Mouse (Mus musculus) kidney, postnatal 0 days (tissue): Measurements from ENCODE around the gene Wt1. TPM values are rescaled to one million over a fixed set of nuclear protein-coding genes. Genes with fewer than 3 reads are reported as not detected.
A peak's percentile ranks its signal among the peaks of the same experiment; 100 is the strongest.

Experiments used
- ATAC-seq: fragments of 200-750 bp; cut with Nextera tagmentation; replicated peaks from 2 replicates; pipeline ENCODE4 v1.8.0; 2017; ENCODE audit warnings: low read depth, moderate number of reproducible peaks, moderate TSS enrichment, moderate library complexity; ENCODE audit not compliant: low FRiP score
- DNase-seq: peaks from one replicate; pipeline ENCODE4 v3.0.0-alpha.2; 2016; ENCODE audit warnings: low spot score
- H3K27ac ChIP-seq: fragments of 300-500 bp; sonication (generic); 2 replicates; pipeline ENCODE4 v1.5.1; 2014; ENCODE audit warnings: mild to moderate bottlenecking
- H3K27me3 ChIP-seq: fragments of 300-500 bp; sonication (generic); 2 replicates; pipeline ENCODE4 v1.6.1; 2014; ENCODE audit warnings: low read length, mixed read lengths; ENCODE audit not compliant: insufficient read depth
- H3K36me3 ChIP-seq: fragments of 300-500 bp; sonication (generic); 2 replicates; pipeline ENCODE4 v1.6.1; 2014; ENCODE audit warnings: low read length, mixed read lengths; ENCODE audit not compliant: insufficient read depth
- H3K4me1 ChIP-seq: fragments of 300-500 bp; sonication (generic); replicated peaks from 2 replicates; pipeline ENCODE4 v1.6.1; 2014; ENCODE audit warnings: antibody characterized with exemption, low read length, mixed read lengths; ENCODE audit not compliant: insufficient read depth
- H3K4me2 ChIP-seq: fragments of 300-500 bp; sonication (generic); 2 replicates; pipeline ENCODE4 v1.6.1; 2014; ENCODE audit warnings: mild to moderate bottlenecking, low read length, moderate library complexity, mixed read lengths
- H3K4me3 ChIP-seq: fragments of 300-500 bp; sonication (generic); replicated peaks from 2 replicates; pipeline ENCODE4 v1.5.1; 2014; ENCODE audit warnings: low read depth, low read length
- H3K9ac ChIP-seq: fragments of 300-500 bp; sonication (generic); 2 replicates; pipeline ENCODE4 v1.6.1; 2014; ENCODE audit warnings: low read depth, low read length
- H3K9me3 ChIP-seq: fragments of 300-500 bp; sonication (generic); replicated peaks from 2 replicates; pipeline ENCODE4 v1.6.1; 2016; ENCODE audit warnings: low read length, inconsistent platforms, mixed read lengths
- CTCF ChIP-seq: IDR thresholded peaks from 2 replicates; pipeline ENCODE4 v1.5.1; 2016; ENCODE audit warnings: antibody characterized with exemption, low read depth, mild to moderate bottlenecking, moderate library complexity
- WGBS: fragments of 180-500 bp; shearing (Covaris S2); extraction: QIAGEN DNeasy Blood & Tissue Kit; methylation state at CpG from one replicate; pipeline ENCODE4 v1.1.7; 2014; 5-methylcytosine and 5-hydroxymethylcytosine counted together
- polyA plus RNA-seq: library from polyadenylated mRNA; unstranded; fragments of >200 nt; fragmentation: Nextera tagmentation; extraction: Ambion mirVana; gene quantifications from 2 replicates; pipeline ENCODE4 v1.2.1, GENCODE M21; 2015

Gene Wt1
- polyA plus RNA-seq, 1 experiment from 2014 or later, result 95.7 TPM

DNA sequence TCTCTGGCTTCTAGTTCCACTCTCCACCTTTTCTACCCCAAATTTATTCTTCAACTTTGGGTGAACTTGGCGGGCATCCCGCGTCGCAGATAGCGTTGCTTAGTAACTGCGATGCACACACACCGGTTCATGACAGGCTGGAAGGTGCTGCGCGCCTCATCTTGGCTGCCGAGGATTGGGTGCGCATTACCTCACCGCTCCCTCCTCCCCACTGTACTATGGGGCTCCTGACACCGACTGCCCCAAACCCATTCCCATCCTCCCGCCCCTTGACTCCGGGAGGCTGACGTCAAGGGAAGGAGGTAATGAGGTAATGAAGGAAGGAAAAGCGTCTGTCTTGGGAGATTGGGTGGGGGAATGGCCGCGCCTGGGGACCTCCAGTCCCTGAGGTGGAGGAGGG, 8.0 kb downstream of the Wt1 start:
- no peak overlapping the region for H3K27ac ChIP-seq
- peaks cover 13% of the 10 kb centered on the region for H3K27me3 ChIP-seq
- H3K36me3 ChIP-seq, result no peaks in the 10 kb centered on the region
- TF ChIP-seq CTCF, result no peak
- peak overlapping the region; percentile 24; the same call in 1 of the 2 replicates for H3K4me3 ChIP-seq
- H3K9me3 ChIP-seq, result no peaks in the 10 kb centered on the region
- peaks cover 12% of the 10 kb centered on the region; the same call in 1 of the 2 replicates for H3K4me1 ChIP-seq
- no peak overlapping the region for H3K9ac ChIP-seq
- ATAC-seq (peak; percentile 31; the same call in 1 of the 2 replicates), DNase-seq (no peak)
- peak overlapping the region; percentile 37 for H3K4me2 ChIP-seq
- 22% methylated on average over 19 of the region's 19 CpGs for WGBS

DNA sequence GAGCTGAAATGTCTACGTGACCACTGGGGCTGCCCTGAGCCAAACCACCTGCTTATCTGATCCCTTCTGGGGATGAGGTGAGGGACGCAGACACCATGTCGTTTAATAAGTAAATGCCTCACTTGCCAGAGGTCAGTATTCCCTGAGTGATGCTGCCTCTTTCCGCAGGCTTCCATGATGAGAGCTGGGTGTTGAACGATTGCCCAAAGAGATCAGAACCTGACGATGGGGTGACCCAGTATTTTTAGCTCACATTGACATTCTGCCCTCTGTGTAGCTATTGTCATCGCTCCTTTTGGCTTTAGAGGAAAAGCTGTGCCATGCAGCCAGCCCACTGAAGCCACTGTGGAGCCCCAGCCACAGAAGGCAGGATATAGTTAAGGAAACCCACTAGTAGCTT, 13.1 kb downstream of the Wt1 start:
- Histone ChIP-seq H3K9ac (no peak overlapping the region), H3K4me1 (peaks cover 9% of the 10 kb centered on the region; the same call in 1 of the 2 replicates), H3K4me3 (no peak overlapping the region), H3K27me3 (peaks cover 5% of the 10 kb centered on the region), H3K4me2 (no peak overlapping the region), H3K27ac (no peak overlapping the region), H3K9me3 (no peaks in the 10 kb centered on the region), H3K36me3 (0 out of 2 replicates have a peak, but pooled peaks cover 8% of the 10 kb centered on the region)
- 32% methylated on average over 7 of the region's 7 CpGs for WGBS
- DNase-seq (peak; percentile 24), ATAC-seq (peak; percentile 23; the same call in 1 of the 2 replicates)
- TF ChIP-seq CTCF, result no peak

DNA sequence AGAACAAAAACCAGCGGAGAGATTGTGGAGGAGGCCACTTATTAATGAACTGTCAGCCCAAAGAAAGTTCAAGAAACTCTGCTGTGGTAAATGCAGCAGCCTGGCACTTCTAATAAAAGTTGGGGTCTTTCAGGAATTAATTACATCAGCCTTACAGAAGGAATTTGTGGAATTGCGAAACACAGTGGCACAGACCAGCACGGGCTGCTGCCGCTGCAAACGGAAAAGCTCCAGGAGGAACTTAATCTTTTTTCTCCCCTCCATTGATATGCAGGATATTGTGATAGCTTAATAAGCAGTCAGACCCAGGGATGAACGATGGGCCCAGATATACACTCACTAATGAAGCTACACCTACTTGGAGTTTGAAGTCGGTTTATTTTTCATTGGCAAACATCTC, 15.0 kb downstream of the Wt1 start:
- Histone ChIP-seq H3K27me3 (no peaks in the 10 kb centered on the region), H3K9me3 (no peaks in the 10 kb centered on the region), H3K4me3 (no peak overlapping the region), H3K27ac (no peak overlapping the region), H3K4me1 (peaks cover 8% of the 10 kb centered on the region; the same call in 1 of the 2 replicates), H3K9ac (no peak overlapping the region), H3K36me3 (0 out of 2 replicates have a peak, but pooled peaks cover 8% of the 10 kb centered on the region), H3K4me2 (no peak overlapping the region)
- no peak for TF ChIP-seq CTCF
- ATAC-seq (no peak), DNase-seq (no peak)
- WGBS, result 48% methylated on average over 7 of the region's 7 CpGs

DNA sequence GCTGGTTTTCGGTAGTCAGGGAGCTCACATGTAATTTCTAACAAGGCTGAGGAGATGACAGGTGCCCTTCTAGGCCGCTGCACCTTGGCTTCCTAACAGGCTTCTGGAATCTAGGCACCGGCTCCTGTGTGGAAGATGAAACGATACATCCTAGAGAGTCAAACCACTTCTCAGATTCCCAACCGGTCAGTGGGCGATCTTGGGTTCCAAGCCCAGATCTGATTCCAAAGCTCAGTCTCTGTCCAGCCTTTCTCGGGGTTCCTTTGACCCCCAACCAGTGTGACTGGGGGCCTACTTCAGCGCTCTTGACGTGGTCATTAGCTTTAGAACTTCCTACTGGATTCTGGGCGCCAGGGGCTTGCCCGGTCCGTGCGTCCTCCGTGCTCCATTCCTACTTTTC, 17.4 kb downstream of the Wt1 start:
- TF ChIP-seq CTCF, result no peak
- Histone ChIP-seq H3K4me3 (no peak overlapping the region), H3K4me1 (peaks cover 8% of the 10 kb centered on the region; the same call in 1 of the 2 replicates), H3K9ac (no peak overlapping the region), H3K27ac (no peak overlapping the region), H3K27me3 (no peaks in the 10 kb centered on the region), H3K36me3 (0 out of 2 replicates have a peak, but pooled peaks cover 8% of the 10 kb centered on the region), H3K9me3 (no peaks in the 10 kb centered on the region), H3K4me2 (no peak overlapping the region)
- no peak for DNase-seq
- 84% methylated on average over 14 of the region's 14 CpGs for WGBS
- no peak for ATAC-seq

DNA sequence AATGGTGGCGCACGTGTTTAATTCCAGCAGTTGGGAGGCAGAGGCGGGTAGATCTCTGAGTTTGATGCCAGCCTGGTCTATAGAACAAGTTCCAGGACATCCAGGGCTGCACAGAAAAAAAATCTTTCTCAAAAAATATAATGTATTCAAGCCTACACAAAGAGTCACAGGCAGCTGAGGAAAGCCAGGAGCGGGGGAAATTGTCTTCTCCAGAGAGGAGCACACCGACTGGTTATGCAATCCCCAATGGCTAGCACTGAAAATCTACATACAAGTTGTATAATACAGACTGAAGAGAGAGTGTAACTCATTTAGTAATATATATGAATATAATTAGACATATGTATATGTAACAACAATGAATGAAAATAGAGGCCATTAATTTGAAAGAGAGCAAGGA, 25.2 kb downstream of the Wt1 start:
- Histone ChIP-seq H3K4me1 (no peaks in the 10 kb centered on the region), H3K9me3 (no peaks in the 10 kb centered on the region), H3K27ac (no peak overlapping the region), H3K4me3 (no peak overlapping the region), H3K4me2 (no peak overlapping the region), H3K9ac (no peak overlapping the region), H3K36me3 (no peaks in the 10 kb centered on the region), H3K27me3 (no peaks in the 10 kb centered on the region)
- TF ChIP-seq CTCF, result no peak
- WGBS, result 94% methylated on average over 5 of the region's 5 CpGs
- DNase-seq (no peak), ATAC-seq (no peak)

DNA sequence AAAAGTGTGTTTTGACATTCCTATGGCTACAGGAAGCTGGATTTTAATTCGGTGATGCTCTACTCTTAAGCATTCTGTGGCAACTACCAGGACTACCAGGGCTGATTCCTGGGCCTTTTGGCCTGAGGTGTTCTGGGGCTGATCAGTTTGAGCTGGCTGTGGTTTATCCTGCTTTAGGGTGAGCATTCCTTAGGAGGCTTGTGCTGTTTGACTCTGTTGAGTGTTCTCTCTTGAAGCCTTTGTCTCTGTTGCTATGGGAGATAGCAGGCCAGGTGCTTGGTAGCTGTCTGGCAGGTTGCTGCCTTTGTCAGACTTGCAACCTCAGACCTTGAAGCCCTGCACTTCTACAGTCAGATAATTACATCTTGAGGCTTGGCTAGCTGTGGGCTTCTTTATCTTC, 26.7 kb downstream of the Wt1 start:
- no peak overlapping the region for H3K27ac ChIP-seq
- H3K36me3 ChIP-seq, result no peaks in the 10 kb centered on the region
- DNase-seq (no peak), ATAC-seq (no peak)
- H3K4me2 ChIP-seq, result no peak overlapping the region
- no peak for TF ChIP-seq CTCF
- H3K9me3 ChIP-seq, result no peaks in the 10 kb centered on the region
- WGBS, result 83% methylated on average over 1 of the region's 1 CpGs
- no peaks in the 10 kb centered on the region for H3K27me3 ChIP-seq
- no peaks in the 10 kb centered on the region for H3K4me1 ChIP-seq
- H3K9ac ChIP-seq, result no peak overlapping the region
- no peak overlapping the region for H3K4me3 ChIP-seq

DNA sequence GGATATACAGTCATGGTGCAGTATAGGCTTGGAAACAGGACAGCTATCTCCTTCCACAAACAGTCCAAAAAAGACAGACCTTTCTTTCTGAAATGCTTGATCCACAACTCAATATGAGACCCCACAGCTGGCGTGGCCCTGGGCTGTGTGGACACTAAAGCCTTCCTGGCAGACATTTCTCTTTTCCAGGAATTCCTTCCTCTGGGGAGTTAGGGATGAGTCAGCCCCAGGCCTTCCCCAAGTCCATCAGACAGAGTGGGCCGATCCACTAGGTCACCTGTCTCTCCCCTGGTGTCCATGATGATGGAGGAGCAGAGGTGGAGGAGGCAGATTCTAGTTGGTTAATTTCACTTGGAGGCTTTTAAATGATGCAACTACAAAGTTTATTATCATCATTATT, 34.6 kb downstream of the Wt1 start:
- DNase-seq (no peak), ATAC-seq (no peak)
- Histone ChIP-seq H3K9ac (no peak overlapping the region), H3K27ac (no peak overlapping the region), H3K9me3 (no peaks in the 10 kb centered on the region), H3K27me3 (no peaks in the 10 kb centered on the region), H3K4me3 (no peak overlapping the region), H3K4me1 (no peaks in the 10 kb centered on the region), H3K36me3 (no peaks in the 10 kb centered on the region), H3K4me2 (no peak overlapping the region)
- no peak for TF ChIP-seq CTCF
- 64% methylated on average over 2 of the region's 2 CpGs for WGBS
